Mouse (Mus musculus) layer of hippocampus, adult 2 months (tissue): ENCODE data around the gene Pnisr. TPM values are rescaled to one million over a fixed set of nuclear protein-coding genes. Genes with fewer than 3 reads are reported as not detected.

Experiments
- DNase-seq, 2 experiments: peaks; one replicate each; pipeline ENCODE4 v3.0.0; 2022; ENCODE audit warnings: low spot score in 2 of 2
- H3K27ac ChIP-seq: fragments of 200-600 bp; 2 replicates; pipeline ENCODE4 v1.8.1; 2022
- H3K4me3 ChIP-seq: fragments of 200-600 bp; 2 replicates; pipeline ENCODE4 v1.8.1; 2022; ENCODE audit warnings: mild to moderate bottlenecking
- CTCF ChIP-seq: fragments of 200-600 bp; conservative IDR thresholded peaks from 2 replicates; pipeline ENCODE4 v1.8.1; 2022; ENCODE audit warnings: antibody characterized with exemption, mild to moderate bottlenecking, moderate library complexity
- total RNA-seq, 2 experiments: library from RNA; stranded (reverse); gene quantifications; 2 replicates each; pipeline ENCODE4 v1.2.3; 2021

Pnisr gene
- total RNA-seq, 2 experiments from 2014 or later, result 222 to 250 TPM

- DNase-seq, result peak; percentile 89 to 91
- Histone ChIP-seq H3K4me3 (peak within 1 kb of the TSS; percentile 91), H3K27ac (peak within 1 kb of the TSS; percentile 90)
- TF ChIP-seq CTCF, result no peak
Measured at GRCm38 (mm10) chr4:21879565-21880220, 32.3 kb downstream of the Pnisr start, which contains the start of gene Coq3. Coq3 (plus strand) TSS chr4:21879673.

DNA sequence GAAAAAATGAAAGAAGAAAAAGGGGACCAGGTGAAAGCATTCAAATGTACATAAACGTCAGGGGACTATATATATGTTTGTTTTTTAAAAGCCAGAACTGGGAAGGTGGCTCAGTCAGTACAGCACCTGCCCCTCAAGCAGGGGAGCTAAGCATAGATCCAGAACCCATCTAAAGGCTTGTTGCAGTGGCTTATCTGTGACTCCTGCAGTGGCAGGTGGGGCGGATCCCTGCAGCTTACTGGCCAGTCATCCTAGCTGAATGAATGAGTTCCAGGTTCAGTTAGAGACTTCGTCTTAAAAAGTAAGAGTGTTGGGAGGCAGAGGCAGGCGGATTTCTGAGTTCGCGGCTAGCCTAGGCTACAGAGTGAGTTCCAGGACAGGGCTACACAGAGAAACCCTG is 35.4 kb downstream of the Pnisr start:
- no peak for TF ChIP-seq CTCF
- no peak overlapping the region for H3K27ac ChIP-seq
- H3K4me3 ChIP-seq, result no peak overlapping the region
- DNase-seq, result no peak

GRCm38 (mm10) chr4:21885831-21886230 is 38.4 kb downstream of the Pnisr start:
- no peak for TF ChIP-seq CTCF
- Histone ChIP-seq H3K27ac (no peak overlapping the region), H3K4me3 (no peak overlapping the region)
- DNase-seq, result no peak

Other genes starting within 250 kb of the Pnisr start
- gene Prdm13, start 161.6 kb upstream of the Pnisr start, total RNA-seq, result not detected
- 10 to 100 TPM; 35.2 to 37.9 TPM for gene Ccnc, start 119.9 kb upstream of the Pnisr start, total RNA-seq
- gene Usp45, start 80.4 kb upstream of the Pnisr start, total RNA-seq, result 10 to 100 TPM; 49.7 to 51.8 TPM
- 10 to 100 TPM; 23.0 to 24.9 TPM for gene Tstd3, start 80.4 kb upstream of the Pnisr start, total RNA-seq
- gene Coq3, start 32.1 kb downstream of the Pnisr start, total RNA-seq, result 10 to 100 TPM; 12.1 to 13.3 TPM
- 10 to 100 TPM; 49.5 to 52.4 TPM for gene Faxc, start 83.7 kb downstream of the Pnisr start, total RNA-seq